In genomic region chr9:101272715-101273114, GRCm38 (mm10) we compare ENCODE assay signal across 22 mouse cellular contexts. TPM values are rescaled to one million over a fixed set of nuclear protein-coding genes. Genes with fewer than 3 reads are reported as not detected.
DNase-seq lines count a peak whose midpoint lies in the region; ATAC-seq and TF ChIP-seq lines count a peak whose summit lies in the region.
"Had no signal": no experiment of that assay in that cellular context is flagged by ENCODE, and none has a peak within 500 bp of the region (broad histone marks: within the 10 kb centered on the region; RNA-seq: fewer than 3 reads in every experiment).

No protein-coding gene starts in this region.

- no peak for ATAC-seq in lung, embryonic 15.5 days (ENCODE audit: borderline replicate concordance, extremely low read depth, low FRiP score, low TSS enrichment)
- ATAC-seq in forebrain, embryonic 11.5 days (replicated peaks; ENCODE audit: low FRiP score): no peak
- no peak for ATAC-seq in forebrain, embryonic 15.5 days (replicated peaks)
- ATAC-seq: forebrain, postnatal 0 days; inflammation-experienced regulatory T-cells, adult 6 months had no signal

- H3K4me3 ChIP-seq in lung, embryonic 15.5 days: no peak overlapping the region
- H3K4me3 ChIP-seq in kidney, adult 2 months (ENCODE audit: insufficient read depth, low read depth, low read length): peak overlapping the region; percentile 28
- H3K4me3 ChIP-seq in forebrain, embryonic 11.5 days (ENCODE audit: low read depth, low read length): no peak overlapping the region
- no peak overlapping the region for H3K4me3 ChIP-seq in forebrain, embryonic 15.5 days
- H3K4me3 ChIP-seq: heart, embryonic 12.5 days; hindbrain, embryonic 13.5 days; liver, embryonic 13.5 days; megakaryocyte, embryonic 14.5 days; neural tube, embryonic 13.5 days had no signal

- TF ChIP-seq CTCF in kidney, adult 2 months (conservative IDR thresholded peaks at IDR 0.05; ENCODE audit: insufficient read depth, insufficient read length, low read depth, low read length): no peak

- H3K9me3 ChIP-seq in lung, embryonic 15.5 days: no peaks in the 10 kb centered on the region
- H3K9me3 ChIP-seq in forebrain, embryonic 11.5 days (ENCODE audit: control insufficient read depth, low read length): no peaks in the 10 kb centered on the region
- no peaks in the 10 kb centered on the region for H3K9me3 ChIP-seq in forebrain, embryonic 15.5 days
- H3K9me3 ChIP-seq: heart, embryonic 12.5 days had no signal

- H3K27ac ChIP-seq in lung, embryonic 15.5 days: peak overlapping the region; percentile 68
- H3K27ac ChIP-seq in kidney, adult 2 months (ENCODE audit: insufficient read depth, low read depth, low read length): peak overlapping the region; percentile 98
- H3K27ac ChIP-seq in forebrain, embryonic 11.5 days (ENCODE audit: low read depth, low read length): no peak overlapping the region
- no peak overlapping the region for H3K27ac ChIP-seq in forebrain, embryonic 15.5 days (replicated peaks)
- H3K27ac ChIP-seq: hindbrain, embryonic 13.5 days; liver, embryonic 13.5 days; neural tube, embryonic 13.5 days had no signal

- H3K36me3 ChIP-seq in lung, embryonic 15.5 days: no peaks in the 10 kb centered on the region
- H3K36me3 ChIP-seq in kidney, adult 2 months (ENCODE audit: control insufficient read depth, insufficient read depth, low read length): no peaks in the 10 kb centered on the region
- no peaks in the 10 kb centered on the region for H3K36me3 ChIP-seq in forebrain, embryonic 11.5 days (ENCODE audit: control insufficient read depth, insufficient read depth, low read length)
- no peaks in the 10 kb centered on the region for H3K36me3 ChIP-seq in forebrain, embryonic 15.5 days
- H3K36me3 ChIP-seq: heart, embryonic 12.5 days; hindbrain, embryonic 13.5 days; liver, embryonic 13.5 days; neural tube, embryonic 13.5 days had no signal

- no peak overlapping the region for H3K4me2 ChIP-seq in lung, embryonic 15.5 days
- H3K4me2 ChIP-seq in forebrain, embryonic 11.5 days (ENCODE audit: low read depth, low read length, severe bottlenecking): no peak overlapping the region
- H3K4me2 ChIP-seq in forebrain, embryonic 15.5 days (replicated peaks): no peak overlapping the region
- H3K4me2 ChIP-seq: heart, embryonic 12.5 days; hindbrain, embryonic 13.5 days; liver, embryonic 13.5 days; neural tube, embryonic 13.5 days had no signal

- DNase-seq in lung, postnatal 4 days: no peak
- DNase-seq in kidney, adult 2 months: peak; percentile 94
- peak; percentile 51 for DNase-seq in kidney, postnatal 10 days
- DNase-seq in T-cell, adult 2 months (ENCODE audit: low spot score): no peak
- DNase-seq in forebrain, embryonic 11.5 days (ENCODE audit: low spot score): no peak
- DNase-seq: adrenal gland, adult 8-10 months; cerebellum, adult 11 months; cerebellum, postnatal 25 days; embryo, embryonic 11 days; forebrain, postnatal 0 days; heart, postnatal 14 days; liver, embryonic 13.5 days; lung, postnatal 14 days; midbrain, embryonic 14.5 days; thymus, adult 2 months had no signal

- TF ChIP-seq POLR2A in kidney, adult 2 months (IDR thresholded peaks at IDR 0.05; ENCODE audit: low read depth, low read length): no peak

- H3K27me3 ChIP-seq in lung, embryonic 15.5 days: no peaks in the 10 kb centered on the region
- no peaks in the 10 kb centered on the region for H3K27me3 ChIP-seq in kidney, adult 2 months (replicated peaks; ENCODE audit: control insufficient read depth, insufficient read depth, low read length)
- H3K27me3 ChIP-seq in forebrain, embryonic 11.5 days (ENCODE audit: control insufficient read depth, insufficient read depth, low read length): no peaks in the 10 kb centered on the region
- no peaks in the 10 kb centered on the region for H3K27me3 ChIP-seq in forebrain, embryonic 15.5 days
- H3K27me3 ChIP-seq: heart, embryonic 12.5 days; hindbrain, embryonic 13.5 days; liver, embryonic 13.5 days; megakaryocyte, embryonic 14.5 days; neural tube, embryonic 13.5 days had no signal

- H3K4me1 ChIP-seq in lung, embryonic 15.5 days: no peaks in the 10 kb centered on the region
- H3K4me1 ChIP-seq in kidney, adult 2 months (ENCODE audit: control insufficient read depth, insufficient read depth, low read length): peaks cover 34% of the 10 kb centered on the region
- H3K4me1 ChIP-seq in forebrain, embryonic 11.5 days (replicated peaks; ENCODE audit: control insufficient read depth, insufficient read depth, low read length): no peaks in the 10 kb centered on the region
- H3K4me1 ChIP-seq in forebrain, embryonic 15.5 days: no peaks in the 10 kb centered on the region
- H3K4me1 ChIP-seq: heart, embryonic 12.5 days; hindbrain, embryonic 13.5 days; liver, embryonic 13.5 days; neural tube, embryonic 13.5 days had no signal

- H3K9ac ChIP-seq in lung, embryonic 15.5 days: no peak overlapping the region
- H3K9ac ChIP-seq in forebrain, embryonic 11.5 days (ENCODE audit: low read length): no peak overlapping the region
- no peak overlapping the region for H3K9ac ChIP-seq in forebrain, embryonic 15.5 days (replicated peaks)
- H3K9ac ChIP-seq: forebrain, postnatal 0 days; heart, embryonic 12.5 days; hindbrain, embryonic 13.5 days; liver, embryonic 13.5 days; neural tube, embryonic 13.5 days had no signal

- 50% methylated on average over 7 of the region's 7 CpGs for WGBS in lung, embryonic 15.5 days
- WGBS in kidney, adult 2 months: 30% methylated on average over 7 of the region's 7 CpGs
- WGBS in forebrain, embryonic 11.5 days: 87% methylated on average over 7 of the region's 7 CpGs
- 88% methylated on average over 7 of the region's 7 CpGs for WGBS in forebrain, embryonic 15.5 days

RNA-seq across cellular contexts. Expression of gene Ppp2r3a, which starts 21.1 kb away (rescaled TPM):
- 11.0 and 12.2 TPM in 2 replicates for polyA plus RNA-seq in lung, embryonic 15.5 days (2015; fragmentation: Nextera tagmentation; extraction: Ambion mirVana)
- 13.9 and 17.6 TPM in 2 replicates for polyA plus RNA-seq in kidney, adult 2 months (2012; rRNA removed)
- 13.2 and 15.5 TPM in 2 replicates for polyA plus RNA-seq in forebrain, embryonic 11.5 days (2014; fragmentation: Nextera tagmentation; extraction: Ambion mirVana)
- 20.8 and 21.8 TPM in 2 replicates for polyA plus RNA-seq in forebrain, embryonic 15.5 days (2015; fragmentation: Nextera tagmentation; extraction: Ambion mirVana)

Comparison
In these comparisons a context has a peak if more than half of its experiments do, and no peak if none do; other contexts are left out.
1. H3K27ac ChIP-seq: peak in lung, embryonic 15.5 days (single experiment) and kidney, adult 2 months (single experiment); none in forebrain, embryonic 11.5 days (single experiment) and forebrain, embryonic 15.5 days (single experiment).
2. DNase-seq: peak in kidney, adult 2 months (single experiment) and kidney, postnatal 10 days (single experiment); none in lung, postnatal 4 days (0 of 2), T-cell, adult 2 months (single experiment) and forebrain, embryonic 11.5 days (single experiment).